Mouse (Mus musculus): ENCODE data around the gene Oaz1. TPM values are rescaled to one million over a fixed set of nuclear protein-coding genes. Genes with fewer than 3 reads are reported as not detected.

The Oaz1 gene
- polyA plus RNA-seq (2015; fragmentation: Nextera tagmentation; extraction: Ambion mirVana), result 1,421 and 1,451 TPM in 2 replicates

DNA sequence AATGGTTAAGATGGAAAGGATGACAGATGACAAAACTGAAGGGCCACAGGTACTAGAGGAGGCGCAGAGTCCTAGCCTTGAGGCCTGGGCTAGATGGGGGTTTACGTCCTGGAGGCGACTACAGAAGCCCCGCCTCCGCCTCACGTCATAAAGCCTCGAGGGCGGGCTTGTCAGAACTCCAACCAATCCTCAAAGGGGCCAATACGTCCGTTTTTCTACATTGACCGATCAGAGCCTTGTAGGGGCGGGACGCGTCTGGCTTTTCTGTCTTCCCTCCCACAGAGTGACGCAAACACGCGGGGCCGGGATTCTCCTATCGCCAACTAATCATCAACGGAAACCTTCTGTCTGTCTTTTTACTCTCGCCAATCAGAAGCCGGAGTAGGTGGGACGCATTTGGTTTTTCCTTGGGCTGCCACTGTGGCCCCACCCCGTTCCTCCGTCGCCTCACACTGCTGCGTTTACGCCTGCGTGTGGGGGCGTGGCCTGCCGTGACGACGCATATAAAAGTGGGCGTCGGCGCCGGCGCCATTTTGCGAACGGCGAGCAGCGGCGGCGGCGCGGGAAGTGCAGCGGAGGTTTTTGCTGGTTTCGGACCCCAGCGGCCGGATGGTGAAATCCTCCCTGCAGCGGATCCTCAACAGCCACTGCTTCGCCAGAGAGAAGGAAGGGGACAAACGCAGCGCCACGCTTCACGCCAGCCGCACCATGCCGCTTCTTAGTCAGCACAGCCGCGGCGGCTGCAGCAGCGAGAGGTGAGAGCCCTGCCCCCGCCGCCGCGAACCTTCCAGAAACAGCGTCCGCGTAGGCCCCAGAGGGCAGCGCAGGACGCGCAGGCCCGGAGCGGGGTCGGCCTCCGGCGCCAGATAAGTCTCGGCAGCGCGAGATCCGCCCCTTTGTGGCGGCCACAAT is at the start of gene Oaz1:
Oaz1 (plus strand) TSS at position 506 of the 912 bp plus-strand sequence.

DNA sequence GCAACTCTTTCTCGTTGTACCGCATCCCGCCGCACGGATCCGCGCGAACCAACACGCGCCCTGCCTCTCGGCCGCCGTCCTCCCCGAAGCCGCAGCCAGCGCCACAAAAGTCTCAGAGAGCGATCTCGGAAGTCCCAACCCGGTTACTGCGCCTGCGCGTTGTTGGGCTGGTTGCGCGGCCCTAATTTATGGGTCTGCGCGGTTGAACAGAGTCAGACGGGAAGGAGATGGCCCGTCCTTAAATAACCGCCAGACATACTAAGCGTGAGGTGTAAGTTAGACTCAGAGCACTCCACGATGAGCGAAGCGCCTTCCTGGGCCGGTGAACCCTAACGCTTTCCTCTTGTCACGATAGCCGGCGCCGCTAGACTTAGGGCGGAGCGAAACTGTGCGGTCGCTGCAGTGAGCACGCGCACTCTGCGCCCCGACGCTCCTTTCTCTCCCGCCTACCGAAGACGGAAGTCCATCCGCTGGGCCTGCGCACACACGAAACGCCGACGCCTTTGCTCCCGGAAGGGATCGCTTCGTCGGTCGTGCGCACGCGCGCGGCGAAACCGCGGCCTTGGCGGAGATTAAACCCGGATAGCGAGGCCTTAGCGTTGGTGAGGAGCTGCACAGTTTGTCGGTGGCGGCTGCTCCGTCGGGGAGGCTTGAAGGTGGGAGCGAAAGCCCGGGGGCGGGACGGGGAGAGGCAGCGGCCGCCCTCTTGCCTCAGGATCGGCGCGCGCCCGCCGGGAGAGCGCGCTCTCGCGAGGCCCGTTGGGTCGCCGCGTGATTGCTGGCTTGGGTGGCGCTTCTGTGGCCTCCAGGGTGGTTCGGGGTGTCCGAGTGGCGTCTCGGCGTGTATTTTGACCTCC is 28.1 kb upstream of the Oaz1 start, which contains the start of the genes Sf3a2 and Plekhj1:
Sf3a2 (plus strand) TSS at position 49 of the 857 bp plus-strand sequence.
Plekhj1 (minus strand) TSS at position 477 of the 857 bp plus-strand sequence.

DNA sequence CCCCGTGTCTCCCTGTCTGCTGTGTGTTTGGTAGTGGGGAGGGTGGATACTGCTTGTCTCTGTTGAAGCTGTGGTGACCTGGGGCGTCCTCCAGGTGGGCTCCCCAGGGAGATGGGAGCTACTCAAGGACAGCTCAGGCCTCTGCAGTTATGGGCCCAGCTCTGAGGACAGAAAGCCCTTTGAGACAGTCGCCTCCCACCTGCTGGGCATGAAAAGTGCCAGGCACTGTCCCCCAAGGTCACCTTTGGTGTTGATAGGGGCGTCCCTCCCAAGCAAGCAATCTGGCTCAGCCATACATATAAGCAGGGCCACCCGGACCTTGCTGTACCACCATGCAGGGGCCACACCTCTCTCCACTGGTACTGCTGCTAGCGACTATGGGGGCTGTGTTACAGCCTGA is 21.5 kb upstream of the Oaz1 start, which contains the start of gene Amh:
Amh (plus strand) TSS at position 328 of the 400 bp plus-strand sequence.

DNA sequence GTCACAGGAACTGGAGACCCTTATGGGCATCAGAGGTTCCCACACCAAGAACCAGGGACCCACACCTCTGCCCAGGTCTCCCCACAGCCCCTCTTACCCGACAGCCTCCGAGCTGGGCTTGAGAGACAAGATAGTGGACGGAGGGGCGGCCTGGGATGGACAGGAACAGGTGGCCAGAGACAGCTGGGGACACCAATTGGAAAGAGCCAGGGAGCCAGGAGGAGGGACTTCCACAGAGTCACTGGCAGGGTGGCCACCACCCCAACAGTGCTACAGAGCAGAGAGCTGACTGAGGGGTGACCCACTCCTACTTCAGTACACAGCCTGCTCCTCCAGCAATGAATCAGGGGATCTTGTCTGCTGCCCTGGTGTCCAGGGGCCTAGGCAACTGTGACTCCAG is 13.1 kb upstream of the Oaz1 start, which contains the start of gene Jsrp1:
Jsrp1 (minus strand) TSS at position 133 of the 400 bp plus-strand sequence.

DNA sequence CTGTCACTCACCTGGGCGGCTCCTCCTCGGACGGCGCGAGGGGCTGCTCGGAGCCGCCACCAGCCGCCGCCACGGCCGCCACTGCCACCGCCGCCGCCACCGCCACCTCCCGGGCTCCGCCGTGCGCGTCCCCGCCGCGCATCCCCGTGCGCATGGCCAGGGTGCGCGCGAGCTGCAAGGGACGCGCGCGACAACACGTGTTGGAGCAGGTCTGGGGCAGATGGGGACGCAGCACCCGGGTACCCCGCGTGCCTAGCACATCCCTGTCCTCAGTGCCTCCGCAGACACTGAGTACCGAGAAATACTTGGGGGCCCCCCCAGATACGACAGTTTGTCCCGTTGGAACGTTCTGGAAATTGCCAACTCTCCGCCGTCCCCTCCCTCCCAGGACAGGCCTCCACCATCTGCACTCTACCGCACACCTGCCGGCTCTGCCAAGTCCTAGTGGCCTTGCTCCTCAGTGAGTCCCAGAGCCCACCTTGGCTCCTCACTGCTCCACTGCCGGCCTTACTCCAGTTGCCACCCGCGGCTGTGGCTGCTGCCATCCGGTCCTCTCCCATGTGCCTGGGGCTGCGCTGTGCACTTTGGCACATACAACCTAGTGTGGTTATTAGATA is 17.6 kb downstream of the Oaz1 start, which contains the start of gene Lingo3:
Lingo3 (minus strand) TSS at position 109 of the 617 bp plus-strand sequence.

DNA sequence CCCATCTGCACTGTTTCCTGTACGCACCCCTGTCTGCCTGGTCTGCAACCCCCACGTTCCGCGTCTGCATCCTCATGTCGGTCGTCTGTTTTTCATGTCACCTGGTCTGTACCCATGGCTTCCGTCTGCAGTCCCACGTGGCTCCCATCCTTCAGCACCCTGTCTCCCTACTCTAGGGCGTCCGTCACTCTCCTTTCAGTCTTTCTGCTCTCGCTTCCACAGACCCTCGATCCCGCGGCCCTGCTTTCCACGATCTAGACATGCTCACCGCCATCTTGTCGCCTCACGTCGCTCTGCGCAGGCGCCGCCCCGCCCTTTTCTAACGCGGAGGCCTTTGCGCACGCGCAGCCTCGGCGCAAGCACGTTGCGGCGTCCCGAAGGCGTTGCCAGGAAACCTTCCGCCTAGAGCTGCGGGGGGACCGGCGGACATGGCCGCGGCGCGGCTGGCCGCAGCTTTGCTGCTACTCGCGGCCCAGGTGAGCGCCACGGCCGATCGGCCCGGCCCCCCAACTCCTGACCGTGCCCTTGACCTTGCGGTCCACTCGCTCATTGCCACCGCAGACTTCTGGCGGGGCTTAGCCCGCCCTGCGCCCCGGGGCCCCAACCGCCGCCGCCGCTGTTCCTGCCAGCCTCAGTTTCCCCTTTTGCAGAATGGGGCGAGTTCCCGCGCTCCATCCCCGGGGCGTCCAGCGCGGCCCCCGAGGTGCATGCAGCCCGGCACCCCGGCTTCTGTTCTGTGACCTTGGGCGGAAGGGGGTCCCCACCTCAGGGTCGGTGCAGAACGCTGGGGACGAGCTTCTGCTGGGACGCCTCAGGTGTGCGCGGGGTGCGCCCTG is 28.7 kb downstream of the Oaz1 start, which contains the start of the genes Lsm7 and Sppl2b:
Lsm7 (minus strand) TSS at position 297 of the 836 bp plus-strand sequence.
Sppl2b (plus strand) TSS at position 363 of the 836 bp plus-strand sequence.

DNA sequence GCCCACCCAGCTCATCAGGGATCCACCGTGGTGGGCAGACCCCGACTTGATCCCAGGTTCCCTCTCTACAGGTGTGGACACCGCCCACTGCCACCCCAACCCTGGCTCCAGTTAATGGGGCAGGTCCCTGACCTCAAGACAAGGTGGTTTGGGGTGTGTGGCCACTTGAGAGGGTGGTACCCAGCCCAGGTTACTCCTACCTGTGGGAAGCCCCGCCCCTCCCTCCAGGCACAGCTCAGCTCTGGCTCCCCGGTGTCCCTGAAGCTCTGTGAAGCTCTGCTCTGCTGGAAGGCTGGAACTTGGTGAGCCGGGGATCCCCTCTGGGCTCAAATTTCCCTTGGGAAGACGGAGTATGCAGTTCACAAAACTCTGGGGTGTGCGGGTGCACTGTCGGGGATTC is 45.1 kb downstream of the Oaz1 start, which contains the start of gene Tmprss9:
Tmprss9 (plus strand) TSS at position 268 of the 400 bp plus-strand sequence.

Small RNAs within 50 kb of the gene (microRNA-seq; reads per million reads assigned to microRNA genes)
- gene Mir1982 (ENCODE audit: borderline replicate concordance, insufficient number of aligned reads), result 2.8 reads per million

Other genes with a start within 250 kb of the Oaz1 start
- 7.9 and 8.0 TPM in 2 replicates for gene Klf16, start 249.3 kb upstream of the Oaz1 start, polyA plus RNA-seq (2015; fragmentation: Nextera tagmentation; extraction: Ambion mirVana)
- 102 and 134 TPM in 2 replicates for gene Abhd17a, start 236.3 kb upstream of the Oaz1 start, polyA plus RNA-seq (2015; fragmentation: Nextera tagmentation; extraction: Ambion mirVana)
- gene Scamp4, start 223.8 kb upstream of the Oaz1 start, polyA plus RNA-seq (2015; fragmentation: Nextera tagmentation; extraction: Ambion mirVana), result 54.3 and 79.2 TPM in 2 replicates
- gene Adat3, start 223.8 kb upstream of the Oaz1 start, polyA plus RNA-seq (2015; fragmentation: Nextera tagmentation; extraction: Ambion mirVana), result 1.7 and 4.1 TPM in 2 replicates
- gene Gm49322, start 220.6 kb upstream of the Oaz1 start, polyA plus RNA-seq (2015; fragmentation: Nextera tagmentation; extraction: Ambion mirVana), result 0.65 and 0.98 TPM in 2 replicates
- 102 and 121 TPM in 2 replicates for gene Csnk1g2, start 203.8 kb upstream of the Oaz1 start, polyA plus RNA-seq (2015; fragmentation: Nextera tagmentation; extraction: Ambion mirVana)
- 50.2 and 59.5 TPM in 2 replicates for gene Btbd2, start 169.6 kb upstream of the Oaz1 start, polyA plus RNA-seq (2015; fragmentation: Nextera tagmentation; extraction: Ambion mirVana)
- gene Mknk2, start 148.5 kb upstream of the Oaz1 start, polyA plus RNA-seq (2015; fragmentation: Nextera tagmentation; extraction: Ambion mirVana), result 42.1 and 50.3 TPM in 2 replicates
- 18.3 and 26.4 TPM in 2 replicates for gene Mob3a, start 124.7 kb upstream of the Oaz1 start, polyA plus RNA-seq (2015; fragmentation: Nextera tagmentation; extraction: Ambion mirVana)
- 20.7 and 36.4 TPM in 2 replicates for gene Izumo4, start 124.5 kb upstream of the Oaz1 start, polyA plus RNA-seq (2015; fragmentation: Nextera tagmentation; extraction: Ambion mirVana)
- 42.5 and 53.7 TPM in 2 replicates for gene Ap3d1, start 84.4 kb upstream of the Oaz1 start, polyA plus RNA-seq (2015; fragmentation: Nextera tagmentation; extraction: Ambion mirVana)
- gene Dot1l, start 71.5 kb upstream of the Oaz1 start, polyA plus RNA-seq (2015; fragmentation: Nextera tagmentation; extraction: Ambion mirVana), result 6.1 and 11.7 TPM in 2 replicates
- 40.1 and 44.3 TPM in 2 replicates for gene Sf3a2, start 28.5 kb upstream of the Oaz1 start, polyA plus RNA-seq (2015; fragmentation: Nextera tagmentation; extraction: Ambion mirVana)
- gene Plekhj1, start 28.0 kb upstream of the Oaz1 start, polyA plus RNA-seq (2015; fragmentation: Nextera tagmentation; extraction: Ambion mirVana), result 108 and 114 TPM in 2 replicates
- gene Amh, start 21.4 kb upstream of the Oaz1 start, polyA plus RNA-seq (2015; fragmentation: Nextera tagmentation; extraction: Ambion mirVana), result 0.10 and 0.13 TPM in 2 replicates
- gene Jsrp1, start 13.2 kb upstream of the Oaz1 start, polyA plus RNA-seq (2015; fragmentation: Nextera tagmentation; extraction: Ambion mirVana), result 5.0 and 9.2 TPM in 2 replicates
- gene Lingo3, start 17.4 kb downstream of the Oaz1 start, polyA plus RNA-seq (2015; fragmentation: Nextera tagmentation; extraction: Ambion mirVana), result 0.48 and 0.68 TPM in 2 replicates
- gene Lsm7, start 28.6 kb downstream of the Oaz1 start, polyA plus RNA-seq (2015; fragmentation: Nextera tagmentation; extraction: Ambion mirVana), result 278 and 372 TPM in 2 replicates
- 18.2 and 30.1 TPM in 2 replicates for gene Sppl2b, start 28.6 kb downstream of the Oaz1 start, polyA plus RNA-seq (2015; fragmentation: Nextera tagmentation; extraction: Ambion mirVana)
- 0.12 and 0.24 TPM in 2 replicates for gene Tmprss9, start 45.2 kb downstream of the Oaz1 start, polyA plus RNA-seq (2015; fragmentation: Nextera tagmentation; extraction: Ambion mirVana)
- gene Timm13, start 74.3 kb downstream of the Oaz1 start, polyA plus RNA-seq (2015; fragmentation: Nextera tagmentation; extraction: Ambion mirVana), result 369 and 379 TPM in 2 replicates
- 8.7 and 10.7 TPM in 2 replicates for gene Lmnb2, start 91.6 kb downstream of the Oaz1 start, polyA plus RNA-seq (2015; fragmentation: Nextera tagmentation; extraction: Ambion mirVana)
- gene Gadd45b, start 103.4 kb downstream of the Oaz1 start, polyA plus RNA-seq (2015; fragmentation: Nextera tagmentation; extraction: Ambion mirVana), result 14.3 and 17.2 TPM in 2 replicates
- gene Gng7, start 188.3 kb downstream of the Oaz1 start, polyA plus RNA-seq (2015; fragmentation: Nextera tagmentation; extraction: Ambion mirVana), result 2.3 and 3.8 TPM in 2 replicates
- gene Diras1, start 199.0 kb downstream of the Oaz1 start, polyA plus RNA-seq (2015; fragmentation: Nextera tagmentation; extraction: Ambion mirVana), result 1.9 and 4.9 TPM in 2 replicates
- gene Slc39a3, start 210.8 kb downstream of the Oaz1 start, polyA plus RNA-seq (2015; fragmentation: Nextera tagmentation; extraction: Ambion mirVana), result 18.7 and 24.7 TPM in 2 replicates
- 110 and 143 TPM in 2 replicates for gene Sgta, start 233.5 kb downstream of the Oaz1 start, polyA plus RNA-seq (2015; fragmentation: Nextera tagmentation; extraction: Ambion mirVana)
- 22.1 and 33.3 TPM in 2 replicates for gene Thop1, start 243.4 kb downstream of the Oaz1 start, polyA plus RNA-seq (2015; fragmentation: Nextera tagmentation; extraction: Ambion mirVana)

Measured in adrenal gland, postnatal 0 days (tissue).